In the genomic region with DNA sequence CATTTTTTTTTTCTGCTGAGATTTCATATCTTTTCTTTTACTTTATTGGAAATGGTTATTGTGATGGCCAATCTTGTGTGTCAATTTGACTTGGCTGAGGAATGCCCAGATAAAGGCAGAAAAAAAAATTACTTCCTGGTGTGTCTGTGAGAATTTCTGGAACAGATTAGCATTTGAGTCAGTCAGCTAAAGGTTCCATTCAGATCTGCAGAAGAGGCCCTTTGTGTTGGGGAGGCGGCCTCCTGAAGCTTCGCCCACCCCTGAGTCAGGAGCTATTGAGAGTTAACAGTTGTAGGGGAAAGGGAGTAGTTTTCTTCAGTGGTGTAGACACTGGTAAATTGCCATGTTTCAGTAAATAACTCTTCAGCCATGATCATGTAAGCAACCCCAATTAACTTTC, we compare ENCODE assay signal across 34 mouse cellular contexts. TPM values are rescaled to one million over a fixed set of nuclear protein-coding genes. Genes with fewer than 3 reads are reported as not detected.
DNase-seq lines count a peak whose midpoint lies in the region; ATAC-seq and TF ChIP-seq lines count a peak whose summit lies in the region.
"Had no signal": no experiment of that assay in that cellular context is flagged by ENCODE, and none has a peak within 500 bp of the region (broad histone marks: within the 10 kb centered on the region; RNA-seq: fewer than 3 reads in every experiment).

No protein-coding gene starts in this region.

- H3K27ac ChIP-seq in forebrain, embryonic 10.5 days: peak overlapping the region; percentile 20; the same call in 1 of the 2 replicates
- no peak overlapping the region for H3K27ac ChIP-seq in forebrain, embryonic 14.5 days (ENCODE audit: low read depth, low read length)
- peak overlapping the region; percentile 63; the same call in 1 of the 2 replicates for H3K27ac ChIP-seq in embryonic facial prominence, embryonic 15.5 days (replicated peaks)
- no peak overlapping the region for H3K27ac ChIP-seq in heart, adult 2 months
- H3K27ac ChIP-seq: heart, embryonic 15.5 days; hindbrain, embryonic 15.5 days; layer of hippocampus, adult 2 months; limb, embryonic 13.5 days; liver, embryonic 13.5 days; neural tube, embryonic 13.5 days had no signal

- no peak for DNase-seq in forebrain, embryonic 10.5 days (ENCODE audit: extremely low spot score, low spot score)
- DNase-seq in forebrain, embryonic 14.5 days (ENCODE audit: low spot score): no peak
- peak; percentile 28 for DNase-seq in R1 (ENCODE audit: low read depth, low spot score)
- DNase-seq in heart, adult 2 months: no peak
- DNase-seq in right cerebral cortex, adult 18-20 months: no peak
- DNase-seq in MN1 (ENCODE audit: low spot score): no peak
- DNase-seq: adrenal gland, postnatal 25 days; cerebellum, adult 8-10 months; cerebellum, postnatal 36 days; forebrain, postnatal 0 days; gastrocnemius, postnatal 36 days; heart, postnatal 4 days; layer of hippocampus, postnatal 36 days; liver, embryonic 13.5 days; lung, adult 2 months; lung, postnatal 14 days; midbrain, embryonic 14.5 days; retina, postnatal 1 day; thymus, adult 18-20 months; thymus, postnatal 36 days had no signal

- no peaks in the 10 kb centered on the region for H3K79me2 ChIP-seq in heart, adult 2 months (replicated peaks; ENCODE audit: control insufficient read depth, insufficient read depth, low read length)

- H3K36me3 ChIP-seq in forebrain, embryonic 10.5 days (replicated peaks): no peaks in the 10 kb centered on the region
- no peaks in the 10 kb centered on the region for H3K36me3 ChIP-seq in forebrain, embryonic 14.5 days (ENCODE audit: control insufficient read depth, insufficient read depth, low read length)
- no peaks in the 10 kb centered on the region for H3K36me3 ChIP-seq in embryonic facial prominence, embryonic 15.5 days
- H3K36me3 ChIP-seq in heart, adult 2 months (ENCODE audit: control insufficient read depth, insufficient read depth, low read length): no peaks in the 10 kb centered on the region
- H3K36me3 ChIP-seq: heart, embryonic 15.5 days; hindbrain, embryonic 15.5 days; limb, embryonic 13.5 days; liver, embryonic 13.5 days; neural tube, embryonic 13.5 days had no signal

- intact Hi-C loops in heart, adult 2 months (cut with DNase I): no loop called here

- no peak overlapping the region for H3K9ac ChIP-seq in forebrain, embryonic 14.5 days (ENCODE audit: low read length)
- no peak overlapping the region for H3K9ac ChIP-seq in embryonic facial prominence, embryonic 15.5 days
- no peak overlapping the region for H3K9ac ChIP-seq in heart, adult 2 months (ENCODE audit: low read depth, low read length)
- H3K9ac ChIP-seq: forebrain, postnatal 0 days; heart, embryonic 15.5 days; hindbrain, embryonic 15.5 days; limb, embryonic 13.5 days; liver, embryonic 13.5 days; neural tube, embryonic 13.5 days had no signal

- H3K4me1 ChIP-seq in forebrain, embryonic 10.5 days: peaks cover 15% of the 10 kb centered on the region; the same call in 1 of the 2 replicates
- no peaks in the 10 kb centered on the region for H3K4me1 ChIP-seq in forebrain, embryonic 14.5 days (ENCODE audit: control insufficient read depth, insufficient read depth, low read length)
- peaks cover 15% of the 10 kb centered on the region for H3K4me1 ChIP-seq in embryonic facial prominence, embryonic 15.5 days
- no peaks in the 10 kb centered on the region for H3K4me1 ChIP-seq in heart, adult 2 months (ENCODE audit: control insufficient read depth, insufficient read depth, low read length)
- H3K4me1 ChIP-seq: hindbrain, embryonic 15.5 days; liver, embryonic 13.5 days; megakaryocyte, embryonic 14.5 days; neural tube, embryonic 13.5 days had no signal

- H3K27me3 ChIP-seq in forebrain, embryonic 10.5 days (ENCODE audit: poor library complexity, severe bottlenecking): no peaks in the 10 kb centered on the region
- no peaks in the 10 kb centered on the region for H3K27me3 ChIP-seq in forebrain, embryonic 14.5 days (replicated peaks; ENCODE audit: control insufficient read depth, insufficient read depth, low read length)
- H3K27me3 ChIP-seq in embryonic facial prominence, embryonic 15.5 days: no peaks in the 10 kb centered on the region
- no peaks in the 10 kb centered on the region for H3K27me3 ChIP-seq in heart, adult 2 months (ENCODE audit: control insufficient read depth, insufficient read depth, low read length)
- H3K27me3 ChIP-seq: heart, embryonic 15.5 days; hindbrain, embryonic 15.5 days; limb, embryonic 13.5 days; neural tube, embryonic 13.5 days had no signal

- 51% methylated on average over 2 of the region's 2 CpGs for WGBS in forebrain, embryonic 10.5 days
- 44% methylated on average over 2 of the region's 2 CpGs for WGBS in forebrain, embryonic 14.5 days
- WGBS in embryonic facial prominence, embryonic 15.5 days: 65% methylated on average over 2 of the region's 2 CpGs
- WGBS in heart, adult 2 months: 85% methylated on average over 2 of the region's 2 CpGs

- ATAC-seq in forebrain, embryonic 14.5 days: no peak
- no peak for ATAC-seq in embryonic facial prominence, embryonic 15.5 days (ENCODE audit: insufficient number of reproducible peaks, low FRiP score, low TSS enrichment, low read depth)
- ATAC-seq: forebrain, postnatal 0 days; intestine, embryonic 16.5 days had no signal

- TF ChIP-seq EP300 in heart, adult 2 months (IDR thresholded peaks at IDR 0.05; ENCODE audit: insufficient read depth, low read depth, low read length): no peak

- H3K9me3 ChIP-seq in forebrain, embryonic 10.5 days: no peaks in the 10 kb centered on the region
- no peaks in the 10 kb centered on the region for H3K9me3 ChIP-seq in forebrain, embryonic 14.5 days (replicated peaks; ENCODE audit: control insufficient read depth, low read length)
- no peaks in the 10 kb centered on the region for H3K9me3 ChIP-seq in embryonic facial prominence, embryonic 15.5 days (replicated peaks)
- H3K9me3 ChIP-seq: heart, embryonic 15.5 days; hindbrain, embryonic 15.5 days; limb, embryonic 13.5 days; liver, embryonic 13.5 days; megakaryocyte, embryonic 14.5 days; neural tube, embryonic 13.5 days had no signal

- no peak overlapping the region for H3K4me2 ChIP-seq in forebrain, embryonic 14.5 days (ENCODE audit: low read length)
- no peak overlapping the region for H3K4me2 ChIP-seq in embryonic facial prominence, embryonic 15.5 days (replicated peaks)
- H3K4me2 ChIP-seq: heart, embryonic 15.5 days; hindbrain, embryonic 15.5 days; limb, embryonic 13.5 days; liver, embryonic 13.5 days; neural tube, embryonic 13.5 days had no signal

- no peak for TF ChIP-seq CTCF in heart, adult 2 months (IDR thresholded peaks at IDR 0.05)

- TF ChIP-seq POLR2A in heart, adult 2 months (IDR thresholded peaks at IDR 0.05; ENCODE audit: insufficient read depth, low read depth, low read length): no peak

- H3K4me3 ChIP-seq in forebrain, embryonic 10.5 days: no peak overlapping the region
- H3K4me3 ChIP-seq in forebrain, embryonic 14.5 days (ENCODE audit: low read depth, low read length): no peak overlapping the region
- no peak overlapping the region for H3K4me3 ChIP-seq in embryonic facial prominence, embryonic 15.5 days (replicated peaks)
- H3K4me3 ChIP-seq in heart, adult 2 months: no peak overlapping the region
- H3K4me3 ChIP-seq: heart, embryonic 15.5 days; hindbrain, embryonic 15.5 days; layer of hippocampus, adult 2 months; limb, embryonic 13.5 days; liver, embryonic 13.5 days; megakaryocyte, embryonic 14.5 days; neural tube, embryonic 13.5 days had no signal

RNA-seq across cellular contexts. Expression of gene 1700001C02Rik, which starts 29.4 kb away (rescaled TPM):
- polyA plus RNA-seq in forebrain, embryonic 10.5 days (2016; fragmentation: Nextera tagmentation; extraction: Ambion mirVana): not detected in 2 replicates
- polyA plus RNA-seq in forebrain, embryonic 14.5 days (2014; fragmentation: Nextera tagmentation; extraction: Ambion mirVana): 1.4 and 1.9 TPM in 2 replicates
- polyA plus RNA-seq in embryonic facial prominence, embryonic 15.5 days (2015; fragmentation: Nextera tagmentation; extraction: Ambion mirVana): 6.7 and 19.1 TPM in 2 replicates
- total RNA-seq in heart, adult 2 months (2021): not detected
- polyA plus RNA-seq in heart, adult 2 months (2012; rRNA removed): 0.97 and 2.6 TPM in 2 replicates
- total RNA-seq: adrenal gland, postnatal 25 days; ES-E14; gastrocnemius, adult 18-20 months; gastrocnemius, postnatal 36 days; heart, postnatal 4 days; layer of hippocampus, postnatal 36 days; left cerebral cortex, postnatal 14 days had no signal
- polyA plus RNA-seq: heart, embryonic 15.5 days; intestine, embryonic 16.5 days; kidney, embryonic 14.5 days; limb, embryonic 13.5 days; liver, embryonic 13.5 days; neural tube, embryonic 13.5 days; spleen, adult 2 months had no signal

RNA-seq across cellular contexts. Expression of gene Otof, which starts 33.6 kb away (rescaled TPM):
- polyA plus RNA-seq in forebrain, embryonic 10.5 days (2016; fragmentation: Nextera tagmentation; extraction: Ambion mirVana): 0.06 and 0.12 TPM in 2 replicates
- polyA plus RNA-seq in forebrain, embryonic 14.5 days (2014; fragmentation: Nextera tagmentation; extraction: Ambion mirVana): 0.55 and 0.91 TPM in 2 replicates
- polyA plus RNA-seq in embryonic facial prominence, embryonic 15.5 days (2015; fragmentation: Nextera tagmentation; extraction: Ambion mirVana): 0.91 and 1.2 TPM in 2 replicates
- not detected for total RNA-seq in heart, adult 2 months (2021)
- 0.06 TPM in 2 replicates for polyA plus RNA-seq in heart, adult 2 months (2012; rRNA removed)

RNA-seq across cellular contexts. Expression of gene Cib4, which starts 50.3 kb away (rescaled TPM):
- not detected in 2 replicates for polyA plus RNA-seq in forebrain, embryonic 10.5 days (2016; fragmentation: Nextera tagmentation; extraction: Ambion mirVana)
- not detected in 2 replicates for polyA plus RNA-seq in forebrain, embryonic 14.5 days (2014; fragmentation: Nextera tagmentation; extraction: Ambion mirVana)
- polyA plus RNA-seq in embryonic facial prominence, embryonic 15.5 days (2015; fragmentation: Nextera tagmentation; extraction: Ambion mirVana): 0.29 TPM in 1 of 2 replicates, not detected in the other
- not detected for total RNA-seq in heart, adult 2 months (2021)
- polyA plus RNA-seq in heart, adult 2 months (2012; rRNA removed): 0.56 TPM in 1 of 2 replicates, not detected in the other
- total RNA-seq: ES-E14; forebrain, postnatal 0 days; gastrocnemius, adult 18-20 months; gastrocnemius, postnatal 36 days; heart, postnatal 4 days; layer of hippocampus, adult 2 months; layer of hippocampus, postnatal 36 days; left cerebral cortex, postnatal 14 days had no signal
- polyA plus RNA-seq: brain, embryonic 14.5 days; forebrain, postnatal 0 days; heart, embryonic 15.5 days; hindbrain, embryonic 15.5 days; intestine, embryonic 16.5 days; kidney, embryonic 14.5 days; liver, embryonic 13.5 days; midbrain, embryonic 14.5 days; neural tube, embryonic 13.5 days; spleen, adult 2 months had no signal

Comparison
In these comparisons a context has a peak if more than half of its experiments do, and no peak if none do; other contexts are left out.
1. H3K27ac ChIP-seq: peak in forebrain, embryonic 10.5 days (single experiment) and embryonic facial prominence, embryonic 15.5 days (single experiment); none in forebrain, embryonic 14.5 days (single experiment) and heart, adult 2 months (single experiment).